Mouse (Mus musculus): Measurements from ENCODE around the gene Nceh1. TPM values are rescaled to one million over a fixed set of nuclear protein-coding genes. Genes with fewer than 3 reads are reported as not detected.

Gene Nceh1
- total RNA-seq, 2 experiments from 2014 or later: 96.9 to 103 TPM

- DNase-seq (ENCODE audit: extremely low spot score in 1 of 2, low spot score in 2 of 2): no peak
- intact Hi-C loops (cut with DNase I): no loop called here
Measured at GRCm38 (mm10) chr3:27217331-27217730, 34.6 kb downstream of the Nceh1 start.

GRCm38 (mm10) chr3:27218604-27219003 is 35.8 kb downstream of the Nceh1 start:
- intact Hi-C loops (cut with DNase I): no loop called here
- no peak for DNase-seq (ENCODE audit: extremely low spot score in 1 of 2, low spot score in 2 of 2)

GRCm38 (mm10) chr3:27222052-27222451 is 39.3 kb downstream of the Nceh1 start:
- intact Hi-C loops (cut with DNase I): no loop called here
- DNase-seq (ENCODE audit: extremely low spot score in 1 of 2, low spot score in 2 of 2): no peak

GRCm38 (mm10) chr3:27222488-27222887 is 39.7 kb downstream of the Nceh1 start:
- intact Hi-C loops (cut with DNase I): no loop called here
- DNase-seq (ENCODE audit: extremely low spot score in 1 of 2, low spot score in 2 of 2): no peak

GRCm38 (mm10) chr3:27227629-27228453 is 45.1 kb downstream of the Nceh1 start:
- intact Hi-C loops (cut with DNase I): no loop called here
- DNase-seq (ENCODE audit: extremely low spot score in 1 of 2, low spot score in 2 of 2): no peak

- DNase-seq (ENCODE audit: extremely low spot score in 1 of 2, low spot score in 2 of 2): peak in 1 of 2 experiments; percentile 36
- intact Hi-C loops (cut with DNase I): no loop called here
Measured at GRCm38 (mm10) chr3:27228530-27229309, 46.0 kb downstream of the Nceh1 start.

- intact Hi-C loops (cut with DNase I): no loop called here
- DNase-seq (ENCODE audit: extremely low spot score in 1 of 2, low spot score in 2 of 2): no peak
Measured at GRCm38 (mm10) chr3:27233361-27233760, 50.6 kb downstream of the Nceh1 start.

- intact Hi-C loops (cut with DNase I): no loop called here
- DNase-seq (ENCODE audit: extremely low spot score in 1 of 2, low spot score in 2 of 2): no peak
Measured at GRCm38 (mm10) chr3:27233841-27234240, 51.1 kb downstream of the Nceh1 start.

- no peak for DNase-seq (ENCODE audit: extremely low spot score in 1 of 2, low spot score in 2 of 2)
- intact Hi-C loops (cut with DNase I): loop anchor here (5.0 kb wide), 1 partner anchor 123 kb away; no protein-coding TSS in a partner anchor
Measured at GRCm38 (mm10) chr3:27234976-27235375, 52.2 kb downstream of the Nceh1 start.

- intact Hi-C loops (cut with DNase I): loop anchor here (2.0 to 5.0 kb wide), 2 partner anchors 54 to 125 kb away; partner anchors contain the start of gene Nceh1
- DNase-seq (ENCODE audit: extremely low spot score in 1 of 2, low spot score in 2 of 2): peak in 1 of 2 experiments; percentile 33
Measured at GRCm38 (mm10) chr3:27237226-27237625, 54.5 kb downstream of the Nceh1 start.

- DNase-seq (ENCODE audit: extremely low spot score in 1 of 2, low spot score in 2 of 2): no peak
- intact Hi-C loops (cut with DNase I): loop anchor here (5.0 kb wide), 1 partner anchor 126 kb away; no protein-coding TSS in a partner anchor
Measured at GRCm38 (mm10) chr3:27238563-27238962, 55.8 kb downstream of the Nceh1 start.

GRCm38 (mm10) chr3:27239568-27239967 is 56.8 kb downstream of the Nceh1 start:
- intact Hi-C loops (cut with DNase I): loop anchor here (5.0 kb wide), 1 partner anchor 127 kb away; no protein-coding TSS in a partner anchor
- no peak for DNase-seq (ENCODE audit: extremely low spot score in 1 of 2, low spot score in 2 of 2)

GRCm38 (mm10) chr3:27241864-27242263 is 59.1 kb downstream of the Nceh1 start:
- no peak for DNase-seq (ENCODE audit: extremely low spot score in 1 of 2, low spot score in 2 of 2)
- intact Hi-C loops (cut with DNase I): no loop called here

- intact Hi-C loops (cut with DNase I): no loop called here
Measured at GRCm38 (mm10) chr3:27246166-27246565, 63.4 kb downstream of the Nceh1 start.

GRCm38 (mm10) chr3:27247785-27248184 is 65.0 kb downstream of the Nceh1 start:
- intact Hi-C loops (cut with DNase I): no loop called here
- DNase-seq (ENCODE audit: extremely low spot score in 1 of 2, low spot score in 2 of 2): peak in 1 of 2 experiments; percentile 4

More at GRCm38 (mm10) chr3:27246166-27246565, 63.4 kb downstream of the Nceh1 start:
- DNase-seq (ENCODE audit: extremely low spot score in 1 of 2, low spot score in 2 of 2): no peak

- intact Hi-C loops (cut with DNase I): no loop called here
- peak in 1 of 2 experiments; percentile 8 for DNase-seq (ENCODE audit: extremely low spot score in 1 of 2, low spot score in 2 of 2)
Measured at GRCm38 (mm10) chr3:27249030-27249429, 66.3 kb downstream of the Nceh1 start.

- intact Hi-C loops (cut with DNase I): loop anchor here (10.0 kb wide), 1 partner anchor 214 kb away; no protein-coding TSS in a partner anchor
- no peak for DNase-seq (ENCODE audit: extremely low spot score in 1 of 2, low spot score in 2 of 2)
Measured at GRCm38 (mm10) chr3:27250936-27251335, 68.2 kb downstream of the Nceh1 start.

- intact Hi-C loops (cut with DNase I): loop anchor here (10.0 kb wide), 1 partner anchor 206 kb away; no protein-coding TSS in a partner anchor
- peak in 1 of 2 experiments; percentile 15 for DNase-seq (ENCODE audit: extremely low spot score in 1 of 2, low spot score in 2 of 2)
Measured at GRCm38 (mm10) chr3:27258461-27258860, 75.7 kb downstream of the Nceh1 start.

- intact Hi-C loops (cut with DNase I): no loop called here
Measured at GRCm38 (mm10) chr3:27260393-27260792, 77.6 kb downstream of the Nceh1 start.

More at GRCm38 (mm10) chr3:27260393-27260792, 77.6 kb downstream of the Nceh1 start:
- DNase-seq (ENCODE audit: extremely low spot score in 1 of 2, low spot score in 2 of 2): peak in 1 of 2 experiments; percentile 2

Measured in left cerebral cortex, postnatal 10 days (tissue).